Mouse (Mus musculus) T-helper 1 cell (primary cell): ENCODE measurements at regions not wholly inside any gene's neighbourhood (a gene's known extent, or its start where the extent isn't known, plus 50 kb on each side); places are given as distances from the start of the nearest gene placed in this dataset.
"Not testable (repeated sequence)": the region's sequence is repeated elsewhere in the genome, so short reads cannot be mapped to it uniquely, and the experiment has no call there.

Experiments used
- in situ Hi-C: fragments of 300-600 bp; cut with MboI, MseI; formaldehyde crosslinking; loops from one replicate; pipeline ENCODE4 v1.15.1; 2025; ENCODE audit warnings: high pct_unique_total_duplicates

DNA sequence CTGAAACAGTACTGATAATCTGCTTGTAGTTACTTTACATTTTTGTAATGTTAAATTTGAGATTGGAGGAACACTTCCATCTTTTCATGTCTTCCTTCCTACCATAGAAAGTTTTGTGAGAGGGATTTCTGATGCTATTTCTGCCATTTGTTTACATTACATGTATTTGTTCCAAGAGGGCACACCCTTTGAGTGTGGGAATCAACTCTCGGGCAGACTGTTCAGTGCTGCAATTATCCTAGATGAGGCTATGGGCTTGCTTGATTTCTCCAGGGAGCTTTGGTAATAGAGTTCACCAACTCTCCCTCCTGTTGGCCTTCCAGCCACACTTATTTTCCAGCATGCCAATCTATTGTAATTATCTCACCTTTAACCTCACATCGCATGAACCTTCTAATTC lies 52.4 kb downstream of the Gm13691 start:
- in situ Hi-C loops, result no loop called here

DNA sequence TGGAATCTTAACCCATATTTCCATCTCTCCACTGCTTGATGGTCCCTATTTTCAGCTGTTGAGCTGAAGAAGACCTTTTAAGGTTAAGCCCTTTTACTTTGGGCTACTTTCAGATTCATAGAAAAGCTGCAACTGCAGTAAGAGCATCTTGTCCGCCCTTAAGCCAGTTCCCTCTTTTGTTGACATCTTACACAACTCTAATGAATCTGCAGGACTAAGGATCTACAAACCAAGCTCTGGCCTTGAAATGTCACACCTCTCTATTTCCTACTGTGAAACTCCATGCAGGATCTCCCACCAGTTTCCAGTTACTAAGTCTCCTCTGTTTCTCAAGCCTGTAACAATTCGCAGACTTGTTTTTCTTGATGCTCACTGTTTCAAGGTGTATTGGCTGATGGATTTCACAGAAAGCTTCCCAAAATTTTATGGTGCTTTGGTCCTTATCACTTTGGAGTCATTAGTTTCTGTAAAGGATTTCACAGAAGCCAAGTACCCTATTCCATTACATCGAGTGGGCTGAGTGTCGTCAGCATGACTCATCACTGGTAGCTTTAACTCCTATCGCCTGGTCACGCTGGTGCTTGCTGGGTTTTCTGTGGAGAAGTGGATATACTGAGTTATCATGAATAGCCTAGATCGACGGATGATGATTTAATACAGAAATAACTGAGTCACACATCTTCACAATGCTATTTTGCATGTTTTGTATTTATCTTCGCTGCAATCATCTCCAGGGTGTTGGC lies 58.2 kb downstream of the Gm13691 start:
- in situ Hi-C loops, result no loop called here

DNA sequence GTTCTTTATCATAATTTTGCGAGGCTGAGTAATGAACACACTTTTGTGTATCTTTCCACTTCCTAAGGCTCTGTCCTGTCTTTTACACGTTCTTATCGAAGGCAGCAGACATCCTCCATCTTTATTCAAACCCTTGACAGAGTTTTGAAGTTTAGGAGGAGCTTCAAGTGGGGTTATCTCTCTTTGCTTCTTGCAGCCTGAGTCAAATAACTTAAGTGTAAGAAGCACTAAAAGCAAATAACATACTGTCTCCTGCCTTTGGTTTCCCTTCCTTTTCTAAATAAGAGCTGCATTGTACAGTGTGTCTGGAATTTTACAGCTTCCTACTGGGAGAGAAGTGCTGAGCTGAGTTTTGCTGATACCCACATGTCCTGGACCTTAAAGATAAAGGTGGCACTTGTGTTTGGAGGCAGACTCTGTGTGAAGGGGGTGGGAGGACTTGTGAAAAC lies 61.6 kb downstream of the Gm13691 start:
- in situ Hi-C loops, result no loop called here

DNA sequence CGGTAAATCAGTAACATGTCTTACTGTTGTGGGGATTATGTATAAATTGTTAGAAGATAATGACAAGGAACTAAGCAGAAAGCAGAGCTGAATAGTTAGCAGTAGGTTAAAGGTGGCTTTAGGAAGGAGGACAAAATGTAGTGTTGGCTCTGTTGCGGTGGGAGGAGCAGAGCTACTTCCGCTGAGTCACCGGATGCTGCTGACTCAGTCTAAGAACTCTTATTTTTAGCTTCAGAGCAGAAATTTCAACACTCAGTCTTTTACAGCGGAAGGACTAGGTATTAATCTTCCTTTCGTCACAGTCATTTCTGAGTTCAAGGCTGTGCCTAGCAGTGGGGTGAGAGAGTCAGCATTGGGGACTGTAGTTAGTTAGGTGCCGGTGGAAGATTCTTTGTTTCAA lies 68.9 kb downstream of the Gm13691 start:
- in situ Hi-C loops, result no loop called here

DNA sequence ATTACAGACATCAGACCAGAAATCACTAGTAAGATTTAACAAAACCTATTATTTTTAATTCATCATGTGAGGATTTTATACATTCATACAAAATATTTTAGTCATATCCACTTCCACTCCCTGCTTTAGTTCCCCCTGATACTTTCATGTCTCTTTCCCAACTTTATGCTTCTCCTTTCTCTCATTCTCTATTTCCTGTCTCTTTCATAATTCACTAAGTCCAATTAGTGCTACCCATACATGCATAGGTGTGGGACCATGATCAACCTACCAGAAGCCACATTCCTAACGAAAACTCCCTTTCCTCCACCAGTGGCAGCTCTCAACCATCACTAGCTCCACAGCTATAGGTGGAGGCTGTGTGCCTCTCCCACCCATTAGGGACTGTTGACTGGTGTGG lies 70.9 kb downstream of the Gm13691 start:
- in situ Hi-C loops, result no loop called here

DNA sequence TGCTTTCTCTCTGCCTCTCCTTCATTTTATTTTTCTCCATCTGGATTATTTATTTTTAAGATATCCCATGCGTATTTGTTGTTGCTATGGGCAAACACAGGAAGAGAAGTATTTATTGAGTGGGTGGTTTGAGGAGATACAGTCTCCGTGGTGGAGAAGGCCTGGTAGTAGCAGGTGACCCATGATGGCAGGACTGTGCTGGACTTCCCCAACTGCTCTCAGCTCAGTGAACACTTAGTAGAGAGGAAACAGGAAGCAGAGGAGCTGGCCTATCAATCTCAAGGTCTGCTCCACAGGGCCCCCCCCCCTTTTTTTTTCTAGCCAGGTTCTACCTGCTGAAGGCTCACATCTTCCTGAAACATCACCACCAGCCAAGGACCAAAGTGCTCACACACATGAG lies 74.0 kb downstream of the Gm13691 start:
- in situ Hi-C loops, result no loop called here

DNA sequence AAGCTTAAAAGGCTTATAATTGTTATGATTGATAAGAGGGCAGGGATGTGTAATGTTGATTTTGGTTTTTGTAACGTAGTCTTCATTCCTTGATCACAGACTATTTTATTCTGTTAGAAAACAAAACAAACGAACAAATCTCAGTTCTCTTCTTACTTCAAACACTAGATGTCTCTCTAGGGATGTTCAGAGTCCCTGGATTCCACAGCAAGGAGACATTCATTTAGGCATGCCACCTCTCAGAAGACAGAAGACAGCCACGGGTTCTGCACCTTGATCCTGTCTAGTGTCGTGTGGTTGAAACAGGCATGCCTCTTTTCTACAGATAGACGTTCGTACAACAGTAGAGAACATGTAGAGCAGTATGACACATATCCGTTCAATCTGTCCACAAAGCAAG lies 74.7 kb downstream of the Gm13691 start:
- in situ Hi-C loops, result no loop called here

DNA sequence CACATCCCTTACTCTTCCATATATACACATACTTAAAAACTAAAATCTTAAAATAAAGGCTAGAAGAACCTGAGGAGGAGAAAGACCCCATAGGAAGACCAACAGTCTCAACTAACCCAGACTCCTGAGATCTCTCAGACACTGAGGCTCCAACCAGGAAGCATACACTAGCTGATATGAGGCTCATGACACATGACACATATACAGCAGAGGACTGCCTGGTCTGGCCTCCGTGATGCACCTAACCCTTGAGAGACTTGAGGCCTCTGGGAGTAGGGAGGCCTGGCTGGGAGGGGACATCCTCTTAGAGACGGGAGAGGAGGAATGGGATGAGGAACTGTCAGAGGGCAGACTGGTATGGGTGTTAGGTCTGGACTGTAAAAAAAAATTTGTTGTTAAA lies 75.4 kb downstream of the Gm13691 start:
- in situ Hi-C loops, result no loop called here

DNA sequence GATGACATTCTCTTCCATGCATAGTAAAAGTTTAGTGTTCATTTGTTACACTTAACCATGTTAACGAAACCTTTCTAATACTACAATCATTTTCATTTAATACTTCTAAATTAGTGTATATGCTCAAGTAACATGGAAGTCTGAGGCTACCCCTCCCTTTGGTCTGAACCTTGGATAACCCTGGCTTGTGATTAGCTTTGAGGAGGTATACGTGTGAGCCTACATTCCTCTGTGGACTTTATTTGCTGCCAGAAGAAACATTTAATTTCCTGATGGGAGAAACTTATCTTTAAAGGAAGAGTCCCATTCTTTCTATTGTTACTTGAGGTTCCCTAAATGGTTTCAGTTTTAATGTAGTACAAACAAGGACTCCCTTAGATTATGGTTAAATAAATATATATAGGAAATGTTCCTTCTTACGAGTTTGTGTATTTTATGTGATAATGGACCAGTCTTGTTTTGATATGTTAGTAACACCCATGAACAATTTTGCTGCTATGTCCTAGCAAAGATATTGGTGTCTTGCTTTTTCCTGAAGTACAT lies 75.9 kb downstream of the Gm13691 start:
- in situ Hi-C loops, result no loop called here

DNA sequence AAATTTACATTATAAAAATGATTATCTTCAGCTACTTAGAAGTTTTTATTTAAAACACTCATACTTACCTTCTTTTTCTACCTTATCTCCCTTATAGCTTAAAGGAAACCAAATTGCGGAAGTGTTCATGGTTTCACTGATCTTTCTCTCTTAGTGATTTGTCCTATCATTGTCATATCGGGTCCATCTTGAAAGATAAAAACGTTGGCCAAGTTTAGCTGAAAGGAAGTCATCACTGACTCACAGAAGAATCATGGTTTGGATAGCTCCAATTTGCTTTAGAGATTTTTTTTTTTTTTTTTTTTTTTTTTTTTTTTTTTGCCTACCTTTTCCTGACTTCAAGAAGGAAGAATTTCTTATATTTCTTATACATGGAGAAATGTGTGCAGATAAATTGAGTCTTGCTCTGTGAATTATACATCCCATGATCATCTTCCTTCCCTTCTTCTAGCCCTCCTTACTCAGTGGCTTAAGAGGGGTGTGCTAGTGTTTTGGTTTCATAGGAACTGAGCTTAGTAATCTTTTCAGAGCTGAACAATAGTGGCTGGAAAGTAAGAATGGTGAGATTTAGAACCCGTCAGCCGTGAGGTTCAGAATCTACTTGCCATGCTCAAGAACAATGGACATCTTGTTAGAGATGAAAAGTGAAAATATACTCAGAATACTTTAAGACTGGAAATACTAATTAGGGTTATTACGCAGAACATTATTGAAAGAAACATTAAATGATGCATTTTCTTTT lies 76.6 kb downstream of the Gm13691 start:
- in situ Hi-C loops, result no loop called here

DNA sequence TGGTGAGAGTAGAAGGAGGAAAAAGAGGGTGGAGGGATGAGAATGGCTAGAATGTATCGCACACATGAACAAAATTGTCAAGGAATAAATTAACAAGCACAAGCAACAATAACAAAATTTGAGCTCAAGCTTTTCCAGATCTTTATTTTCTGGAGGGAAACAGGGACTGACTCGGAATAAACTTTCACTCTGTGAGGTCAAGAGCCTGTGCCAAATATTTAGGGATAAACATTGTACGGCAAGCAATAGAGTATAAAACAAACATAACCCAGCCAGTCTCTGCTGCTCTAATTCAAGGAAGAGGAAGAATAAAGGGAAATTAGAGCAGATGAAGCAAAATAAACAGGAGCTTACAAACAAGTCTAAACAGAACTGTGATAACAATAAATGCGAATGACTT lies 78.3 kb downstream of the Gm13691 start:
- in situ Hi-C loops, result no loop called here

DNA sequence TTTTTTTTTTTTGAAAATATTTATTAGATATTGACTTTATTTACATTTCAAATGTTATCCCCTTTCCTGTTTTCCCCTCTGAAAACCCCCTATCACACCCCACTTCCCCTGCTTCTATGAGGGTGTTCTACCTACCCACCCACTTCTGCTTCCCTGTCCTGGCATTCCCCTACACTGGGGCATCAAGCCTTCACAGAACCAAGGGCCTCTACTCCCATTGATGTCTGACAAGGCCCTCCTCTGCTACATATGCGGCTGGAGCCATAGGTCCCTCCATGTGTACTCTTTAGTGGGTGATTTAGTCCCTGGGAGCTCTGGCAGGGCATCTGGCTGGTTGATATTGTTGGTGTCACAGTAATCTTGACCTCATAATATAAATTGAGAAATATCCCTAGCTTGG lies 79.1 kb downstream of the Gm13691 start:
- in situ Hi-C loops, result not testable (repeated sequence)

DNA sequence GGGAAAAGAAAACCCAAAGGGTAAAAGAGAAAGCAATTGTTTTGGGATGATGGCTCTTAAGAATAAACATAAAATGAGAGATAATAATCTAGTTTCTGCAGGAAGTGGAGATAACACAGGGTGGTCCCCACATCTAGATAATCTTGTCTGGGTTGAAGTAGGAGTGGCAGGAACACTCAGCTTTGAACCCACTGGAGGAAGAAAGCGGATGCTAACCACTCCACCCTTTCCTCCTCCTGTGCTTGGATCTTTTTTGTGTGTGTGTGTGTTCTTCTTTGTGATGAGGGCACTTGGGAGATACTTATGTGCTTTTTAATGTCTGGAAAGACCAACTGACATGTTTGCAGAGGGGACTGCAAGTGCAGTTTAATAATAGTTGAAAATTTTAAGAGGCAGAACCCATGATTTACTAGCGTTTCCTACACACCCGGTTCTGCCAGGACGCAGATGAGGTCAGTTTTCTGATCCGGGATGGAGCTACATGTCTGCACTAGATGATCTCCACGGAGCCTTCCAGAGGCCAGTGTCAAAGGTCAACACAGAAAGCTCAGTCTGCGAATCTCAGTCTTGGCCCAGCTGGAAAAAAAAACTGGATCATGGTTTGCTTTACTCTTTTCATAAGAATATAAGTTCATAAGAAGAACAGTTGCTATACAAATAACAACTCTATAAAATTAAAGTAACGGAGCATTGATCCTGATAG lies 82.7 kb downstream of the Gm13691 start:
- in situ Hi-C loops, result no loop called here

DNA sequence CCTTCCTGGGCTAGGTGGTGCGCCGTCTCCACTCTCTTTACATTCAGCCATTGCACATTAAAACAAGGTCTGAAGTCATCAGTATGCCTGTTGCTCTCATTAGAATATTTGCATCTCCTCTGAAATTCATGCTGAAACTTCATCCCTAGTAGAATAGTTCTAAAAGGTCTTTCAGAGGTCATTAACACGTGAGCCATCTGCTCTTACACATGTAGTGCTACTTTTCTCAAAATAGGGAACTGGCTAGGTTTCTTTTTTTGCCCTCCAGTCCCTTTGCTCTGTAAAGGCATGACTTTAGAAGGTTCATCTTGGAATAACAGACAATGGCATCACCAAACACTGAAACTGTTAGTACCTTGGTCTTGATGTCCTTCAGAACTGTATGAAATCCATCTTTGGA lies 85.6 kb downstream of the Gm13691 start:
- in situ Hi-C loops, result no loop called here

DNA sequence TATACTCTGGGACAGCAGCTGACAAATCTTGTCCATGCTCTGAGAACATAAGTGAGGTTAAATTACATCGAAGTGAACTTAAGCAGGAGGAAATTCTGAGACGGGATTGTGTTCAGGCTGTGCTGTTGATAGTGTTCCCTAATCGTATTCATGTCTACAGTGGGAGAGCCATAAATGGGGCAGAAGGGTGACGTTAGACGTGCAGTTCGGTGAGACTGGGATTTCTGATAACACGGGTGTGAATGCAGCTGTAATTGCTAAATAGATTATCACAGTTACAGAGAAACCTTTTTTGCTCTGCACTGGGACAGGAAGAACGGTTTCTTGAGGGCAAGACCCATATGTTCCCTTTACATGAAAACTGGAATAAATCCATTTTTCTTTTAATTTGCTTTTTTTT lies 88.9 kb downstream of the Gm13691 start:
- in situ Hi-C loops, result no loop called here

DNA sequence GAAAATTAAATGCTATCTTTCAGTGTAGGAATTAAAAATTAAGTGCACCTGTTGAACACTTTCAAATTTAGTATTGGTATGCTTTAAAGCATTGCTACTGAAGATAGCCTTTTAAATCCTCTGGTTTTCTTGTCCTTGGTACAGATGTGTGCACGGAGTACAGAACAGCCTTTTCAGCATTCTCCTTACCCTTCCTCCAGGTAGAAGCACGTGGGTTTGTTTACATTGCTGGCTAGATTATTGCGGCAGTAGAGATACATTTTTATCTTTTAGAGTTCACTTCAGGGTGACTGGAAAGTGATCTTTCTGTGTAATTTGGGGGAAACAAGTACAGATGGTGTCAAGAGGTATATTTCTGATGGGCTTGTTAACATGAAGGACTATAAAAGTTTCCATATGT lies 89.9 kb downstream of the Gm13691 start:
- in situ Hi-C loops, result no loop called here

DNA sequence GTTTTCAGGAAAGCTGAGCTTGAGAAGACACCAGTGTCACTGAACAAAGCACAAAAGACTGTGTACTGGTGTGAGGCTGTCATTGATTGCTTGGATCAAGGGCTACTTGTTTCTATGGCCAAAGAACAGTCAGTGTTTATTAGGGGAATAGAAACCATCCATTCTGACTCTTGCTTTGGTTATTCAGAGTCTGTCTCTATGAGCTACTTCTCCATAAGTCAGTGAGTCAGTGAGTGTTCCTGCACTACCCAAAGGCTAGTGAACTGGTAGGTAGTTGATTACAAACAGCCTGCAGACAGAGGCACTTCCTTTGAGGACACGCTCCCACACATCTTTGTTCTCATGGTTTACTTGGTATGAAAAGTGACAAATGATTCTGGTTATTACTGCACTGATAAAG lies 104.4 kb downstream of the Gm13691 start:
- in situ Hi-C loops, result no loop called here

DNA sequence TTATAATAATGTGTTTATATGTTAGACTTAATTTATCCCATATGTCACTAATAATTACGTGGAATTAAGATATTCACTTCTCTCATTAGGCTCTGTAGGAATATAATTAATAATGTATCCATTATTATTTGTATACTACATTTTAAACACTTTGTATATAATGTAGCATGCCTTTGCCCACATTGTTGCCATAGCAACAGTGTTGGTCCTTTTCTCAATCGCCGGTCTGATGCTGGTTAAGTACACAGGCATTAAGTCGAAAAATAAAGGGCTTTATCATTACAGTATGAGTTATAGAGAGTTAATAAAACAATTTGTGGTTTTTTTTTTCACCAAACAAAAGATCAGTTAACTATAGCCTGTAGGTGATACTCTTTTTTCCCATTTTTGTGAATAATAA lies 108.4 kb downstream of the Gm13691 start:
- in situ Hi-C loops, result no loop called here

DNA sequence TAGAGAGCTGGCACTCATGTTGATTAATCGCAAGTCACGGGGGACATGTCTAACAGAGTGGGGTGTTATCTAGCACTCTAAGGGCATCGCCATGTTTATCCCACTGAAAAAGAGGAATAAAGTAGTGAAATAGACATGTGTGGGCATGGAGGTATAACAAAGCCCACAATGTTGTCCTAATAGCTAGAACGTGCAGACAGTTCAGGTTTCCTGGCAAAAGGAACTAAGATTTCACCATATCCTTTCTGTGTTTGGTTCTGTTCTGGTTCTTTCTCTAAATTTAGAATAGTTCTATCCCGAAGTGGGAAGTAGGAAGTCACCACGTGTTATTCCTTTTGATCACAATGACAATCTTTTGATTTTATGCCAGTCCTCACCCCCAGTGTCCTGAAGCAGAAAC lies 123.2 kb downstream of the Gm13691 start:
- in situ Hi-C loops, result no loop called here

DNA sequence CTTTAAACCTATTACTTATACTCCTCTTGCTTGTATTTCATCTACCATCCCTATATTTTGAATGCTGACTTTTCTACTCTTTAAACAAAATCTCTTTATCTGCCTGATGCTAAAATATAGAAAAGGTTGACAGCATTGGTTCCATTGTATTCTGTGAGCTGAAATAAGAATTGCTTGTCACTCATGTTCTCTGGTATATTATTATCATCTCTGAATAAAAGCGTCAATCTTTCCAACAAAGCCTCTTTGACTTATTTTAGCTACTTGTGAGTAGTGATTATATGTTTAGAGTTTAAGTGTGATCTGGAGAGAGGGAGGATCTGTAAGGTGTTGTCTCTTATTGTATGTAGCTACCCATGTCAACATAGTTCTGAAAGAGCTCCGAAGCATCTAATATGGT lies 129.5 kb downstream of the Gm13691 start:
- in situ Hi-C loops, result no loop called here

DNA sequence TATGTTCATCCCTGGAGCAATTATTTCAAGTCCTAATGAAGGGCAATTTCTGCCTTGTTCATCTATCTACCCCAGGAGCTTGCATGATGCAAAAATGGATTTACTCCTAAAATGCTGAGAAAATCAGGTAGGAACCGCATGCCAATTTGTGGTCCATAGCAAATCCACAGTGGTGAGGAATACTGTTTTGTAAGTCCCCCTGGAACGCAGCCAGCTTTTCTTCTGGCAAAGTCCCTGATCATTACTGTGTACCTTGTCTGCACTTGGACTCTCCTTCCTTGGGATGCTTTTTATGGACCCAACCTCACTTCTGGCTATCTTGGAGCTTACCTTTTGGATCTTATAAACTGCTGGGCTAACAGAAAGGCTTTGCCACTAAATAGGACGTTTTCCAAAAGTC lies 137.2 kb downstream of the Gm13691 start:
- in situ Hi-C loops, result no loop called here

DNA sequence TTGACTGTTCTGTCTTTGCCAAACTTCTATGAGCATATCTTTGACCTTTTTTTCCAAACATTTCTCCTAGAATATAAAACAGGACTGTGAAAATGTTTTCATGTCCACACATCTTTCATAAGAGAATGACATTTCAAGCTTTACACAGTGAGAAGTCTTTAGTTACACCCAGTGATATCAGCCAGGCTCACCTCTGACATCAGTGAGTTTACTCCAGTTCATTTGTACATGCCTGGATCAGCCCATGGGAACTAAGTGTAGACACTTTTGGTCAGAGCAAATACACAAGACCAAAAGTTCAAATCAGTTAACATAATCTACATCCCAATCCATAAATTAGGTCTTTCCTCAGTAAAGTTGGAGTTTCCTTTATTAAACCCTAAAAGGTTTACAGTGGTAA lies 171.4 kb downstream of the Gm13691 start:
- in situ Hi-C loops, result no loop called here

DNA sequence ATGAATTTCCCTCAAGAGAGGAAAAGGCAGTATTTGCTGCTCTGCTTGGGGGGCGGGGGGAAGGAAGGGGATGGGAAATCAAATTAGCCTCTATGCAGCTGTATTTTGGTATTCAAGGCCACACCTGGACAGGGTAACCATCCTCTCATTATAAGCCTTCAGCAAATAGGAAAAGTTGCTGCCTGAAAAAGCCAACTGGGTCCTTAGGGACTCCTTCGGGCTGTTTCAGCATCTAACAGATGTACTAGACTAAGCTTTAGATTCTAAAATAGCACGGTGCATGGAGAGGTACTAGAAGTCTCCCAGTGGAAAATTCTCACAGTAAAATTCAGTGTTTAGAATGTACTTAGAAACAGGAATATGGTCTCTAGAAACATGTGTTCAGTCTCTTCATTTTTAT lies 183.1 kb downstream of the Gm13691 start:
- in situ Hi-C loops, result no loop called here
